Mouse (Mus musculus) neural tube, embryonic 15.5 days (tissue): ENCODE data around the gene Mrpl51. TPM values are rescaled to one million over a fixed set of nuclear protein-coding genes. Genes with fewer than 3 reads are reported as not detected.
"Not testable (repeated sequence)": the region's sequence is repeated elsewhere in the genome, so short reads cannot be mapped to it uniquely, and the experiment has no call there.

Source experiments
- ATAC-seq: fragments of 200-750 bp; cut with Nextera tagmentation; 2 replicates; pipeline ENCODE4 v1.8.0; 2017; ENCODE audit warnings: mild to moderate bottlenecking, moderate TSS enrichment, moderate library complexity; ENCODE audit not compliant: low FRiP score
- H3K27ac ChIP-seq: fragments of 300-500 bp; sonication (generic); replicated peaks from 2 replicates; pipeline ENCODE4 v1.5.1; 2015; ENCODE audit warnings: mild to moderate bottlenecking, inconsistent platforms
- H3K27me3 ChIP-seq: fragments of 300-500 bp; sonication (generic); replicated peaks from 2 replicates; pipeline ENCODE4 v1.6.1; 2015; ENCODE audit warnings: inconsistent platforms
- H3K36me3 ChIP-seq: fragments of 300-500 bp; sonication (generic); 2 replicates; pipeline ENCODE4 v1.6.1; 2015; ENCODE audit warnings: inconsistent platforms
- H3K4me1 ChIP-seq: fragments of 300-500 bp; sonication (generic); 2 replicates; pipeline ENCODE4 v1.6.1; 2015; ENCODE audit warnings: inconsistent platforms
- H3K4me2 ChIP-seq: fragments of 300-500 bp; sonication (generic); 2 replicates; pipeline ENCODE4 v1.6.1; 2015; ENCODE audit warnings: inconsistent platforms, mild to moderate bottlenecking, moderate library complexity
- H3K4me3 ChIP-seq: fragments of 300-500 bp; sonication (generic); replicated peaks from 2 replicates; pipeline ENCODE4 v1.5.1; 2015; ENCODE audit warnings: mild to moderate bottlenecking, inconsistent platforms
- H3K9ac ChIP-seq: fragments of 300-500 bp; sonication (generic); replicated peaks from 2 replicates; pipeline ENCODE4 v1.6.1; 2015; ENCODE audit warnings: mild to moderate bottlenecking, inconsistent platforms
- H3K9me3 ChIP-seq: fragments of 300-500 bp; sonication (generic); replicated peaks from 2 replicates; pipeline ENCODE4 v1.6.1; 2016; ENCODE audit warnings: inconsistent platforms
- WGBS: fragments of 180-500 bp; shearing (Covaris S2); methylation state at CpG from one replicate; pipeline ENCODE4 v1.1.7; 2015; ENCODE audit warnings: mixed read lengths; 5-methylcytosine and 5-hydroxymethylcytosine counted together
- polyA plus RNA-seq: library from polyadenylated mRNA; unstranded; fragments of >200 nt; fragmentation: Nextera tagmentation; extraction: Ambion mirVana; gene quantifications from 2 replicates; pipeline ENCODE4 v1.2.1, GENCODE M21; 2015

Gene Mrpl51
- polyA plus RNA-seq, 1 experiment from 2014 or later, result 156 TPM

DNA sequence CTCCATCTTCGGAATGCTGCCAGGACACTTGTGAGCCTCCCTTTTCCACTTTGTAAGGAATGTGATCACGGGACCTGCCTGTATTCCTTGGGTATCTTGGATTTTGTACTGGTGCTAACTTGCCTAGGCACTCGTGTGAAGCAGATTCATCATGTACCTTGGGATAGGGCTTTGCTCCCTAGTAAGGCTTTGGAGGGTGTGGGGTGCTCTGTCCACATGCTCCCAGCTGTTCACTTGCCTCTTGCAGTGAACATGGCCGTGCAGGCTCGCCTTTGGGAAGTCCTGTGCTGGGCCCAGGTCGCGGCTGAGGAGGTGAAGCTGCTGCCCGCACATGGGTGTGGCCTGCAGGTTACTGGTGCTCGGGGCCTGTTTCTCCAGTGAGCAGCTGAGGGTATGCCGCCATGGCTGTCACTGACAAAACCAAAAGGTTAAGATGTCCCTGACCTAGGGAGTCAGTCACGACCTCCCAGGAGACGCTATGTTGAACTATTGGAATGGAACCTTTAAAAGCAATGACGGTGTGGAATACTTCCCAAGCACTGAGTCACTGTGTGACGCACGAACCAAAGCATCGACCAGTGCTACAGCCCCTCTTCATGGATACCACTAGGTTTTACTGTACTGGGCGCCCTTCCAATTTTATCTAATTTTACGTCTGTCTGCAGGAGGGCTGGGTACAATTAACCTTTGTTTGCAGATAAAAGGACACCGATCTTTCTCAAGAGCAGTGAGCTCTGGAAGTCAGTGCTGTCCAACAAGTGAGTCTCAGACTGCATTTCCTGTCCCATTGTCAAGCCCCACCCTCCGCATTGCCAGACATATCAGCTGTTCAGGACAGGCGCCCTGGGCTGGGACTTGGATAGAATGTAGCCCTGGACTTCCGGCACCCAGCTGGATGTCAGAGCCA, 30.5 kb upstream of the Mrpl51 start:
- no peak for ATAC-seq
- H3K27me3 ChIP-seq, result no peaks in the 10 kb centered on the region
- H3K9ac ChIP-seq, result 0 out of 2 replicates have a peak overlapping the region, but pooled peaks have one; percentile 10
- H3K4me1 ChIP-seq, result peaks cover 39% of the 10 kb centered on the region
- WGBS, result 14% methylated on average over 22 of the region's 22 CpGs
- H3K4me3 ChIP-seq, result no peak overlapping the region
- peaks cover 51% of the 10 kb centered on the region for H3K36me3 ChIP-seq
- H3K4me2 ChIP-seq, result 0 out of 2 replicates have a peak overlapping the region, but pooled peaks have one; percentile 9
- peak overlapping the region; percentile 37; the same call in 1 of the 2 replicates for H3K27ac ChIP-seq
- H3K9me3 ChIP-seq, result no peaks in the 10 kb centered on the region

DNA sequence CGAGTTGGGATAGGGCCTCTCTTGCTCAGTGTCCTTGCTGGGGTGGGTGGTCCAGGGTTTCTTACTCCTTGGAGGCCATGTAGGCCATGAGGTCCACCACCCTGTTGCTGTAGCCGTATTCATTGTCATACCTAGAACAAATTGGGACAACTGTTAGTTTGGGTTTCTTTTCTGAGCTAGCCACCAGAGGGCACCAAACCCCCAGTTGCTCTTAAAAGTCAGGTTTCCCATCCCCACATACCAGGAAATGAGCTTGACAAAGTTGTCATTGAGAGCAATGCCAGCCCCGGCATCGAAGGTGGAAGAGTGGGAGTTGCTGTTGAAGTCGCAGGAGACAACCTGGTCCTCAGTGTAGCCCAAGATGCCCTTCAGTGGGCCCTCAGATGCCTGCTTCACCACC, 29.6 kb upstream of the Mrpl51 start:
- not testable (repeated sequence) for ATAC-seq, H3K9ac ChIP-seq, H3K4me2 ChIP-seq, H3K9me3 ChIP-seq, H3K27ac ChIP-seq, H3K27me3 ChIP-seq, H3K4me3 ChIP-seq
- H3K4me1 ChIP-seq, result peaks cover 48% of the 10 kb centered on the region
- 1% methylated on average over 4 of the region's 5 CpGs for WGBS
- H3K36me3 ChIP-seq, result peaks cover 51% of the 10 kb centered on the region

DNA sequence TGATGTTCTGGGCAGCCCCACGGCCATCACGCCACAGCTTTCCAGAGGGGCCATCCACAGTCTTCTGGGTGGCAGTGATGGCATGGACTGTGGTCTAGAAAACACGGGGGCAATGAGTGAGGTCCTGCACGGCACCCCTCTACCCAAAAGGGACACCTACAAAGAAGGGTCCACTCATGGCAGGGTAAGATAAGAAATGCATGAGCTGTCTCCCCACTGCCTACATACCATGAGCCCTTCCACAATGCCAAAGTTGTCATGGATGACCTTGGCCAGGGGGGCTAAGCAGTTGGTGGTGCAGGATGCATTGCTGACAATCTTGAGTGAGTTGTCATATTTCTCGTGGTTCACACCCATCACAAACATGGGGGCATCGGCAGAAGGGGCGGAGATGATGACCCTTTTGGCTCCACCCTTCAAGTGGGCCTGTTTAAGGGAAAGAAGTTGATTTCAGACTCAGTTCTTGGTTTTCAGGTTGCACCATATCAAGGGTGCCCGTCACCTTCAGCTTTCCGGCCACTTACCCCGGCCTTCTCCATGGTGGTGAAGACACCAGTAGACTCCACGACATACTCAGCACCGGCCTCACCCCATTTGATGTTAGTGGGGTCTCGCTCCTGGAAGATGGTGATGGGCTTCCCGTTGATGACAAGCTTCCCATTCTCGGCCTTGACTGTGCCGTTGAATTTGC, 28.8 kb upstream of the Mrpl51 start:
- H3K27me3 ChIP-seq, ATAC-seq, H3K4me3 ChIP-seq, H3K9ac ChIP-seq, H3K27ac ChIP-seq, H3K9me3 ChIP-seq: not testable (repeated sequence)
- Histone ChIP-seq H3K36me3 (peaks cover 46% of the 10 kb centered on the region), H3K4me2 (peak overlapping the region; percentile 5; the same call in 1 of the 2 replicates), H3K4me1 (peaks cover 50% of the 10 kb centered on the region)
- 76% methylated on average over 12 of the region's 16 CpGs for WGBS

DNA sequence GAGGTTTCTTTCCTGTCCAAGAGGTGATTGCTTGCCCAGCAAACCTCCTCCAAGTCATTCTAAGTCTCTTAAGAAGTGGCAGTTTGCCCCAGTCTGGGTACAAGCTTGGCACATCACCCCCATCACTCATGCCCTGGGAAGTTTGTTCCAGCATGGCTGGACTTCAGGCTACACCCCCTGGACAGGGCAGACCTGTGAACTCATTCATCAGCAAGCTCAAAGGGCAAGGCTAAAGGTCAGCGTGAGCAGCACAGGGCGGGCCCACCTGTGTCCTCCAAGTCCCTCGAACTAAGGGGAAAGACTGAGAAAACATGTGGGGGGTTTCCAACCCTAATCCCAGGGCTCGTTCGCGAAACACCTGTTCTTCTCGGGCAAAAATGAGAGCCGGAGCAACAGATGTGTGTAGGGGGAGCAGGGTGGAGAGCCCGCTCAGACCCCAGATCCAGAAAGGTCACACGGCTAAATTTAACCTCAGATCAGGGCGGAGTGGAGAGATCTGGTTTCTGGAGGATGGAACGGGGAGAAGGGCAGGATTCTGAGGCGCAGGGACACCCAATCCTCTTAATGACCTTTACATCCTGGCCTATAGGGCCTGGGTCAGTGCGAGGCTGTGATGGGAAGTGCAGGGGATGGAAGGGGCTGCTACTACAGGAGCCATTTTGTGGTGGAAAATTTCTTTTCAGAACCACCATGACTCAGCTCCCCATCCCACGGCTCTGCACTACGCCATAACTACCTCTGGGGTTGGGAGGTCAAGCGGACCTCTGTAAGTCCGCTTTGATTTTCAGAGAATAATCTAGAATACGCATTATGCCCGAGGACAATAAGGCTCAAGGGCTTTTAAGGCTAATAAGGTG, 27.6 kb upstream of the Mrpl51 start:
- WGBS, result 6% methylated on average over 20 of the region's 20 CpGs
- peaks cover 50% of the 10 kb centered on the region for H3K36me3 ChIP-seq

DNA sequence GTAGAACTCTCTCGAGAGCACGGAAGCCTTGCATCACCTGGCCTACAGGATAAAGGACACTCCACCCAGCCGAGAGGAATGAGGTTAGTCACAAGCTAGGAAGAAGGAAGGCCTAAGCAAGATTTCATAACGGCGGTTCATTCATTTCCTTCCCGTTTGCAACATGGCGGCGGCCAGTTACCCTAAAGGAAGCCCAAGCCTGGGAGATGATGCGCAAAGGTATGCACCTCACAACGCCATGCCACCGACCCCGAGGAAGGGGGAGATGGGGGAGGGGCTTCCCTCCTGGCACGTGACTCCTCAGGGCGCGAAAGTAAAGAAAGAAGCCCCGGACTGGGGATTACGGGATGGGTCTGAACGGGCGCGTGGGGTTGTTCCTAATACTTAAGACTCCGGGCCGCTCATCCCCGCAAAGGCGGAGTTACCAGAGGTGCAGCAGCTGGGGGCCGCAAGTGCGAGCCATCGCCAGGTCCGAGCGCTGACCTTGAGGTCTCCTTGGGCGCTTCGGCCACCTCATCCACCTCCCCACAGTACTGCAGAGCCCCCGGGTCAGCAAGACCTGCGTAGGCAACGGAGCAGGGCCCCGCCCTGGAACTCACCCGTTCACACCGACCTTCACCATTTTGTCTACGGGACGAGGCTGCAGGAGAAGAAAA, 26.8 kb upstream of the Mrpl51 start:
- peak overlapping the region; percentile 91 for H3K4me2 ChIP-seq
- H3K36me3 ChIP-seq, result peaks cover 50% of the 10 kb centered on the region
- H3K4me3 ChIP-seq, result peak overlapping the region; percentile 80
- H3K9me3 ChIP-seq, result no peaks in the 10 kb centered on the region
- H3K4me1 ChIP-seq, result peaks cover 50% of the 10 kb centered on the region
- peak overlapping the region; percentile 95 for H3K27ac ChIP-seq
- peak overlapping the region; percentile 96 for H3K9ac ChIP-seq
- ATAC-seq, result peak; percentile 56
- WGBS, result under 1% methylated on average over 39 of the region's 39 CpGs
- H3K27me3 ChIP-seq, result no peaks in the 10 kb centered on the region

More for the DNA sequence above, 27.6 kb upstream of the Mrpl51 start:
- Histone ChIP-seq H3K4me2 (peak overlapping the region; percentile 91), H3K4me3 (peak overlapping the region; percentile 80), H3K27ac (peak overlapping the region; percentile 95), H3K9me3 (no peaks in the 10 kb centered on the region), H3K4me1 (peaks cover 50% of the 10 kb centered on the region), H3K27me3 (no peaks in the 10 kb centered on the region), H3K9ac (peak overlapping the region; percentile 96)
- ATAC-seq, result no peak

DNA sequence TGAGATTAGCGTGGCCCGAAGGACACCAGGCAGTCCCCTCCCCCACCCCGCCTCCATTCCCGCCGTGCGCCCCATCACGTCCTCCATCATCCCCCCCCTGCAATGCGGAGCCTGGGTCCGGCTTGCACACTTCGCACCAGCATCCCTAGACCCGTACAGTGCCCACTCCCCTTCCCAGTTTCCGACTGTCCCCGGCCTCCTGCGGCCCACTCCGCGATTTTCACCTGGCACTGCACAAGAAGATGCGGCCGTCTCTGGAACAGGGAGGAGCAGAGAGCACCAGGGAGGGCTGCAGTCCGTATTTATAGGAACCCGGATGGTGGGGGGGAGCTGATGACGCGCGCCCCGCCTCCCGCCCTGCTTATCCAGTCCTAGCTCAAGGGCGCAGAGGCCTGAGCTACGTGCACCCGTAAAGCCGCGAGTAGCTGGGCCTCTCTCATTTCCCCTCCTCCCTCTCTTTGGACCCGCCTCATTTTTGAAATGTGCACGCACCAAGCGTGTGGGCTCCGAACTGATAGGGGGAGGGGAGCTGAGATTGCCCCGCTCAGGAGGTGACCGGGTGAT, 26.2 kb upstream of the Mrpl51 start:
- ATAC-seq, result peak; percentile 94
- Histone ChIP-seq H3K9ac (peak overlapping the region; percentile 96), H3K4me3 (peak overlapping the region; percentile 80), H3K27me3 (no peaks in the 10 kb centered on the region), H3K9me3 (no peaks in the 10 kb centered on the region), H3K4me2 (peak overlapping the region; percentile 91), H3K27ac (peak overlapping the region; percentile 95), H3K36me3 (peaks cover 51% of the 10 kb centered on the region), H3K4me1 (peaks cover 50% of the 10 kb centered on the region)
- WGBS, result under 1% methylated on average over 36 of the region's 36 CpGs

DNA sequence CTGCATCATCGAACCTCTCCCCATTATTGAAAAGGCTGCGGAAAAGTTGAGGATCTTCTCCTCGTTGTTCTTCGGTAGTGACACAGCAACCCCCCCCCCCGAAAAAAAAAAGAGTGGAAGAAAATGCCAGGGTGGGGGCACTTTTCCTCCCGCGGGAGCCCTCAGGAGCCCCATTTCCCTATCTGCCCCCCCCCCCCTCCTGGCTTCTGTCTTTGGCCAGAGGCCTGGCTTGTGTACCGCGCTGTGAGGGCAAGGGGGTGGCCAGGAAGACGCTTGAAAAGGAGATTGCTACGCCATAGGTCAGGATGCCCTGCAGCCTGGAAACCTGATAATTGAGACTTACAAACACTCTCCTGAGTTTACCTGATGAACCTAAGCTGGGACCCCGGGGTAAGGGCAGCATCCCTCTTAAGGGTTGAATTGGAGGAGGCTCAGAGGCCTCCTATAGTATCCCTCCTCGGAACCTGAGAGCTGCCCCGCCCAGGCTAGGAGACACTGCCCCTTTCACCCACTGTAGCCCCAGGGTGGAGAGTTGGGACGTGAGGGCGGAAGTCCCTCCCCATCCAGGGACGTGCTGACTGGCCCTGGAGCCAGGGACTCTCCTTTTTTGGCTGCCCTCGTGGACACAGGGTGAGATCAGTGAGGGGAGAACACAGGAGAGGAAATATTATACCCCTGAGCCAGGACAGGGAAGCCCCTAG, 25.4 kb upstream of the Mrpl51 start, which contains the start of gene Gapdh:
Gapdh (minus strand) TSS at position 417 of the 701 bp plus-strand sequence.
- Histone ChIP-seq H3K4me2 (peak within 1 kb of the TSS; percentile 91), H3K36me3 (peaks cover 51% of the 10 kb centered on the region), H3K27ac (peak within 1 kb of the TSS; percentile 95), H3K27me3 (no peaks in the 10 kb centered on the region), H3K9ac (peak within 1 kb of the TSS; percentile 96), H3K9me3 (no peaks in the 10 kb centered on the region), H3K4me3 (peak within 1 kb of the TSS; percentile 80), H3K4me1 (peaks cover 45% of the 10 kb centered on the region)
- WGBS, result 1% methylated on average over 17 of the region's 18 CpGs
- peak; percentile 4 for ATAC-seq

DNA sequence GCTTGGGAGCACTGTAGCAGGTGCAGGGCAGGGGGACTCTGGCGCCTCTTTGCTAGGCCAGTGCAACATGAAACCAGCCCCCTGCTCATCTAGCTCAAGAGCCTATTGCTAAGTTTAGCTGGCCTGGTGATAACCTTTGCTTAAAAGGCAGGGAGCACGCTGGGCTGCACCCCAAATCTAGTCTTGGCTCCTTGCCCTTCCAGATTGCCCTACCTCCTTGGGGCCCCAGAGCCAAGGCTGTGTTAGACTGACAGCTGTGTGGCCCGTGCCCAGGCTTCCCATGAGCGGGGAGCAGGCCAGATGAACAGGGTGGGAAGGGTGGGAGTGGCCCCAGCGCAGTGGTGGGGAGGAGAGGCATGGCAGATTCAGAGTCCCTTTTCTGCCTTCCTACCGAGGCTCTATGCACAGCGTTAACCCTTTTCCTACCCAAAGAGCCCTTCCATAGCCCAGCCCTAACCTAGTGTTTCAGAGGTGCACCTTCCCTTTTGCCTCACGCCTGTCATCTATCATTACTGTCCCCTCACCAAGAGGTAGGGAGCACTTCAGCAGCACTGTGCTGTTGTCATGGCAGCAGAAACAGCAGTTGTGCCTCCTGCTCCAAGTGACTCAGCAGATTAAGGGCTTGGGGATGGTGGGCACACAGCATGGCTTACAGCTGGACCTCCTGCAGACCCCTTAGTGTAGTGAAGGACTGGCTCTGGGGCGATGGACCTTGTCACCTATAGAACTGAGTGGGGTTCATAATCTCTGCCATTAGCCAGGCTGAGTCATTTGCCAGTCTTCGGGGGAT, 24.5 kb upstream of the Mrpl51 start:
- Histone ChIP-seq H3K4me1 (peaks cover 40% of the 10 kb centered on the region), H3K4me2 (peak overlapping the region; percentile 91), H3K27ac (peak overlapping the region; percentile 95), H3K9me3 (no peaks in the 10 kb centered on the region), H3K36me3 (peaks cover 55% of the 10 kb centered on the region), H3K4me3 (peak overlapping the region; percentile 80), H3K9ac (peak overlapping the region; percentile 64), H3K27me3 (no peaks in the 10 kb centered on the region)
- no peak for ATAC-seq
- 20% methylated on average over 10 of the region's 10 CpGs for WGBS

DNA sequence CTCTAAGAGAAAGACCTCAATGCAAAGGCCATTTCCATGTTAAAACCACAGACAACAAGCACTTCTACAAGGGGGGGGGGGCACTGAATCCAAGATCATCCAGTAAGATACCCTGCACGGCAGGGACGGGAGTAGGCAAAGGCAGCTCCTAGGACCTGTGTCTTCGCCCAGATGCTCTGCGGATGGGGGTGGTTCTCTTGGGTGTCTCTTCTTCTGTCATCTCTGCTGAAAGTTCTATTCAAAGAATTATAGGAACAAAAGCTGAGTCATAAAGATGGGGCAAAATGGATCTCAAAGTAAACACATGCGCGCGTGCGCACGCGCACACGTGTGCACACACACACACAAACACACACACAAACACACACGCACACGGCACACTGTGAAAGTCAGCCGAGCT, 23.5 kb upstream of the Mrpl51 start:
- no peaks in the 10 kb centered on the region for H3K27me3 ChIP-seq
- H3K9me3 ChIP-seq, result no peaks in the 10 kb centered on the region
- H3K4me2 ChIP-seq, result no peak overlapping the region
- peaks cover 62% of the 10 kb centered on the region for H3K36me3 ChIP-seq
- no peak overlapping the region for H3K9ac ChIP-seq
- peaks cover 34% of the 10 kb centered on the region for H3K4me1 ChIP-seq
- WGBS, result 88% methylated on average over 14 of the region's 14 CpGs
- no peak overlapping the region for H3K4me3 ChIP-seq
- H3K27ac ChIP-seq, result no peak overlapping the region
- ATAC-seq, result no peak
